Mouse (Mus musculus) hindbrain, embryonic 15.5 days (tissue): ENCODE data around the gene Smyd3. TPM values are rescaled to one million over a fixed set of nuclear protein-coding genes. Genes with fewer than 3 reads are reported as not detected.
A peak's percentile ranks its signal among the peaks of the same experiment; 100 is the strongest.
"Not testable (repeated sequence)": the region's sequence is repeated elsewhere in the genome, so short reads cannot be mapped to it uniquely, and the experiment has no call there.

Source experiments
- ATAC-seq: fragments of 200-750 bp; cut with Nextera tagmentation; 2 replicates; pipeline ENCODE4 v1.8.0; 2017; ENCODE audit warnings: low read depth, moderate number of reproducible peaks, moderate TSS enrichment; ENCODE audit not compliant: low FRiP score
- H3K27ac ChIP-seq: fragments of 300-500 bp; sonication (generic); replicated peaks from 2 replicates; pipeline ENCODE4 v1.5.1; 2015; ENCODE audit warnings: mild to moderate bottlenecking, inconsistent platforms
- H3K27me3 ChIP-seq: fragments of 300-500 bp; sonication (generic); 2 replicates; pipeline ENCODE4 v1.6.1; 2015; ENCODE audit warnings: control low read depth, inconsistent platforms
- H3K36me3 ChIP-seq: fragments of 300-500 bp; sonication (generic); 2 replicates; pipeline ENCODE4 v1.6.1; 2015; ENCODE audit warnings: control low read depth, inconsistent platforms
- H3K4me1 ChIP-seq: fragments of 300-500 bp; sonication (generic); replicated peaks from 2 replicates; pipeline ENCODE4 v1.6.1; 2015; ENCODE audit warnings: control low read depth, inconsistent platforms
- H3K4me2 ChIP-seq: fragments of 300-500 bp; sonication (generic); 2 replicates; pipeline ENCODE4 v1.6.1; 2015; ENCODE audit warnings: moderate library complexity, mild to moderate bottlenecking, inconsistent platforms
- H3K4me3 ChIP-seq: fragments of 300-500 bp; sonication (generic); 2 replicates; pipeline ENCODE4 v1.5.1; 2015; ENCODE audit warnings: mild to moderate bottlenecking, inconsistent platforms
- H3K9ac ChIP-seq: fragments of 300-500 bp; sonication (generic); 2 replicates; pipeline ENCODE4 v1.6.1; 2015; ENCODE audit warnings: inconsistent platforms
- H3K9me3 ChIP-seq: fragments of 300-500 bp; sonication (generic); 2 replicates; pipeline ENCODE4 v1.6.1; 2016; ENCODE audit warnings: control low read depth, inconsistent platforms
- WGBS: fragments of 180-500 bp; shearing (Covaris S2); methylation state at CpG from one replicate; pipeline ENCODE4 v1.1.7; 2015; 5-methylcytosine and 5-hydroxymethylcytosine counted together
- polyA plus RNA-seq: library from polyadenylated mRNA; unstranded; fragments of >200 nt; fragmentation: Nextera tagmentation; extraction: Ambion mirVana; gene quantifications from 2 replicates; pipeline ENCODE4 v1.2.1, GENCODE M21; 2015

The Smyd3 gene
- polyA plus RNA-seq, 1 experiment from 2014 or later = 26.0 TPM

DNA sequence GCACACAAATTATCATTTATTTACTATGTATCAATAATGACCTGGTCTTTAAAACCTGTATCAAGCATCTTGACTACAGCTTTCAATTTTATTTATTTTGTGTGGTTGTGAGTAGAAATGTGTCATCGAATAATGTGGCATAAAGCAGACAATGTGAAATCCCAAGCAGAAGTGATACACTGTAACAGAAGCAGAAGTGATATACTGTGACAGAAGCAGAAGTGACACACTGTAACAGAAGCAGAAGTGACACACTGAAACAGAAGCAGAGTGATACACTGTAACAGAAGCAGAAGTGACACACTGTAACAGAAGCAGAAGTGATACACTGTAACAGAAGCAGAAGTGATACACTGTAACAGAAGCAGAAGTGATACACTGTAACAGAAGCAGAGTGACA is 355.1 kb downstream of the Smyd3 start:
- 88% methylated on average over 1 of the region's 1 CpGs for WGBS
- H3K27me3 ChIP-seq = not testable (repeated sequence)

DNA sequence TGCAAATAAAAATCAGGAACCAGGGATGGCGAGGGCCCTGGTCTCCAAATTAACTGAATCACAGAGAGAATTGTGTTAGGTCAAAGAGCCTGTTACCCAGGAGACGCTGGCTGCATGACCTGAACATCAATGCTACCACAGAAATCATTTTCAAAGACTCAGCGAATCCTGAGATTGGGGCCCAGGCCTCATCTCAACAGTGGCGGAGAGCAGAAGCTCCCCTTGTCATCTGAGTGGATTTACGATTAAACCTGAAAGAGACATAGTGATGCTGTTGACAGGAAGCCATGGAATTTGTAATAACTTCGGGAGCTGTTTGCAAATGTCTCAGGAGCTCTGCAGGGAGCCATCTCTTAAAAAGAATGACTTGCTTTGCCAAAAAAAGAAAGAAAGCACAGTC is 355.9 kb downstream of the Smyd3 start:
- no peak overlapping the region for H3K27ac ChIP-seq
- peaks cover 18% of the 10 kb centered on the region for H3K4me1 ChIP-seq
- H3K27me3 ChIP-seq = no peaks in the 10 kb centered on the region
- no peak overlapping the region for H3K4me3 ChIP-seq
- 13% methylated on average over 6 of the region's 6 CpGs for WGBS
- H3K4me2 ChIP-seq = no peak overlapping the region
- ATAC-seq = no peak
- no peaks in the 10 kb centered on the region for H3K9me3 ChIP-seq
- H3K9ac ChIP-seq = no peak overlapping the region
- no peaks in the 10 kb centered on the region for H3K36me3 ChIP-seq

More for the DNA sequence above, 355.1 kb downstream of the Smyd3 start:
- not testable (repeated sequence) for H3K36me3 ChIP-seq, H3K4me2 ChIP-seq, H3K4me3 ChIP-seq, ATAC-seq, H3K9me3 ChIP-seq, H3K9ac ChIP-seq, H3K27ac ChIP-seq
- peaks cover 18% of the 10 kb centered on the region for H3K4me1 ChIP-seq

DNA sequence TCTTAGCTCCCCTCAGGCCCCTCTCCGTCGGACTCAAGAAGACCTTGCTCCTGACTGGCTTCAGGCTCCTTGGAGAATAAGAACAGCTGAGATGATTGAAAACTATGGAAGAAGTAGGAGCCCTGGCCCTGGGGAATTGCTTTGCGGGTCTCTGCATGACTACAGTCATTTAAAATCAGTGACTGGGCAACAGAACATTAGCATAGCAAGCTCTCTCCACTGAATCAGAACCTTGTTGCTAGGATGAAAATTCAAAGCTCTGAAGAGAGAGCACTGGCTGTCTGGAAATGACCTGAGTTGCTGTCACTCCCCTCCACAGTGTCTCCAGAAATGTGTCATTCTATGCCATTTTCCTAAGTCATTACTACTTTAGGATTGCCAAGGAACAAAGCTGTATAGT is 357.1 kb downstream of the Smyd3 start:
- peak; percentile 27; the same call in 1 of the 2 replicates for ATAC-seq
- no peaks in the 10 kb centered on the region for H3K36me3 ChIP-seq
- 15% methylated on average over 3 of the region's 3 CpGs for WGBS
- H3K4me3 ChIP-seq = no peak overlapping the region
- H3K9ac ChIP-seq = no peak overlapping the region
- no peaks in the 10 kb centered on the region for H3K27me3 ChIP-seq
- H3K4me2 ChIP-seq = no peak overlapping the region
- H3K27ac ChIP-seq = peak overlapping the region; percentile 20; the same call in 1 of the 2 replicates
- H3K4me1 ChIP-seq = peaks cover 18% of the 10 kb centered on the region
- H3K9me3 ChIP-seq = no peaks in the 10 kb centered on the region

DNA sequence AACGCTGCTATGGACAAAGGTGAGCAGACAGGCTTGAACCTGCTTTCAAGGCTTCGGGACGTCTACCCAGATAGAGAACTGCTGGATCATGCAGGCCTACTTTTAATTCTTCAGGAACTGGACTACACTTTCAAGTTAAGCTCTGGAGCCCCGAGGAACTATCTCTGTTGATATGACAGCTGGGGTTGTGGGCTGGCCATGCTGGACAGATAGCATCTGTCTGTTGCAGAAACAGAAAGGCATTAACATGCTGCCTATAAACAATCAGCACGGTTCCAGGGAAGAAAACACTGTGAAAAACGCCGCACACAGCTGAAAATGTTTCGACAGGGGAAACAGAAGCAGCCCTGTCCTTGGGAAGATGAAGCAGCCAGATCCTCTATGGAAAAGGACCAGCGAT is 365.5 kb downstream of the Smyd3 start:
- H3K27me3 ChIP-seq = no peaks in the 10 kb centered on the region
- 0 out of 2 replicates have a peak, but pooled peaks cover 4% of the 10 kb centered on the region for H3K4me1 ChIP-seq
- no peak for ATAC-seq
- no peak overlapping the region for H3K9ac ChIP-seq
- H3K4me2 ChIP-seq = no peak overlapping the region
- 73% methylated on average over 9 of the region's 9 CpGs for WGBS
- no peaks in the 10 kb centered on the region for H3K36me3 ChIP-seq
- H3K27ac ChIP-seq = no peak overlapping the region; the same call in 1 of the 2 replicates
- no peaks in the 10 kb centered on the region for H3K9me3 ChIP-seq
- no peak overlapping the region for H3K4me3 ChIP-seq

DNA sequence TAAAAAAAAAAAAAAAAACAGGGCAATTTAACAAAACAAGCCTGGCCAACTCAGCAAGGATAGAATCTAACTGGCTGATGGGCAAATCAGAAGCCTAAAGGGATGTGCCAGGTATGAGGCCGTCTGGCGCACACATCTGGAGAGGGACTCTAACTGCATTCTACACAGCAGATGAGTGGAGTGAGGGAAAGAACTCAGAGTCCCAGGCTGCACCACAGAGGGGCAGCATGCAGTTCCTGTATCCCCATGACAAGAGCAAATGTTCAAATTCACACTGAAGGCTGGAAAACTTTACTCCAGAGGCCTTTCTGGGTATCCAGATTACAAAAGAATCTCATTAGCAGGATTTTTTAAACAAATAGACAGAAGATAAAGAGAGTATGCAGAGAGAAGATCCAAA is 366.6 kb downstream of the Smyd3 start:
- WGBS = 56% methylated on average over 2 of the region's 2 CpGs
- H3K27me3 ChIP-seq = no peaks in the 10 kb centered on the region

DNA sequence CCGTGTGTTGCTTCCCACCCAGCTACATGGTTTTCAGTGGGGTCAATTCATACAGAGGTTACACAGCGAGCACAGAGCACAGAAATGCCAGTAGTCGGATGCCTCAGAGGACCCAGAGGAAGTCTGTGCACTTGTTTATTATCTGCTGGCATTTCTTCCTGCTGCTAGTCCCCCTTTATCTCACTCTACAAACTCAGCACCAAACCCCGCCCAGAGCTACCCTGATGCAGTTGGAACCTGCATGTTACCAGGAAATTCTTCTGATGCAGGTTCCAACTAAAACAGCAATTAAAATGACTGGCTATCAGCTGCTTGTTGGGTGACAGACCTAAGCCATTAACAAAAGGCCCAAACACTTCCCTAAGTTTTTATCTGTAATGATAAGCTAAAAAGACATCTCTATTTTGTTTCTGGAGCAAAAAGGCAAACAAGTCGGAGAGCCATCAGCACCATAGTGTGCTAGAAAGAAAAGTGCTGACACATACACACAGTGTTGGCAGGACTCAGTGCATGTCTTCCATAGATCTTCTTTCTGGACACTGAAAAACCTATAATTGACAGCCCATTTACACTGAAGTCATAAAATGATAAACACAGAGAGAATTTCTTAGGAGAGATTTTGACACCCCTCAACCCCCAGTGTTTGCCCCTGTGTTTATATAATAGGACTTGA is 368.2 kb downstream of the Smyd3 start:
- H3K9ac ChIP-seq = no peak overlapping the region
- no peaks in the 10 kb centered on the region for H3K27me3 ChIP-seq
- H3K4me3 ChIP-seq = no peak overlapping the region
- no peak overlapping the region for H3K4me2 ChIP-seq
- 84% methylated on average over 5 of the region's 5 CpGs for WGBS
- no peak for ATAC-seq
- no peak overlapping the region for H3K27ac ChIP-seq
- H3K4me1 ChIP-seq = 0 out of 2 replicates have a peak, but pooled peaks cover 8% of the 10 kb centered on the region
- H3K36me3 ChIP-seq = no peaks in the 10 kb centered on the region
- H3K9me3 ChIP-seq = no peaks in the 10 kb centered on the region

More for the DNA sequence above, 366.6 kb downstream of the Smyd3 start:
- H3K4me1 ChIP-seq = 0 out of 2 replicates have a peak, but pooled peaks cover 8% of the 10 kb centered on the region
- H3K9ac ChIP-seq = no peak overlapping the region
- no peak overlapping the region for H3K4me2 ChIP-seq
- H3K4me3 ChIP-seq = no peak overlapping the region
- no peaks in the 10 kb centered on the region for H3K9me3 ChIP-seq
- no peaks in the 10 kb centered on the region for H3K36me3 ChIP-seq
- H3K27ac ChIP-seq = no peak overlapping the region
- ATAC-seq = no peak

DNA sequence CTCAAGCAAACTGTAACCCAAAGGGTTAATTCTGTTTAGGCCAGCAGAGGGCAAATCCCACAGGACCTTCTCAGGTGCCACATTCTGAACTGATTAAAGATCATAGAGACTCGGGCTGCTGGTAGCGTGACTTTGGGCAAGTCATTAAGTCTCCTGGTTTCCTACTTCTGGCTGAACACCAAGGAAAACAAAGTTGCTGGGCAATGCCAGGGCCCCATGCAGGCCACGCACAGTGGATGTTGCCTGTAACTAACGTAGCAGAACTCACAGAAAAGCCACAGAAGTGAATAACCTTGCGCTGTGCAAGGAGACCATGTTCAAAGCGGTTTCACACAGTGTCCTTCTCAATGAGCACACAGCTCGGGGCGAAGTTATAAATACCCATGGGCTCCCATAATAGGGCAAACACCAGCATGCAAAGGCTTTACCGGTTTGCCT is 371.1 kb downstream of the Smyd3 start:
- Histone ChIP-seq H3K9ac (no peak overlapping the region), H3K9me3 (no peaks in the 10 kb centered on the region), H3K4me3 (no peak overlapping the region), H3K27me3 (no peaks in the 10 kb centered on the region), H3K4me1 (0 out of 2 replicates have a peak, but pooled peaks cover 7% of the 10 kb centered on the region), H3K27ac (no peak overlapping the region), H3K36me3 (no peaks in the 10 kb centered on the region), H3K4me2 (no peak overlapping the region)
- 49% methylated on average over 9 of the region's 9 CpGs for WGBS
- ATAC-seq = no peak

DNA sequence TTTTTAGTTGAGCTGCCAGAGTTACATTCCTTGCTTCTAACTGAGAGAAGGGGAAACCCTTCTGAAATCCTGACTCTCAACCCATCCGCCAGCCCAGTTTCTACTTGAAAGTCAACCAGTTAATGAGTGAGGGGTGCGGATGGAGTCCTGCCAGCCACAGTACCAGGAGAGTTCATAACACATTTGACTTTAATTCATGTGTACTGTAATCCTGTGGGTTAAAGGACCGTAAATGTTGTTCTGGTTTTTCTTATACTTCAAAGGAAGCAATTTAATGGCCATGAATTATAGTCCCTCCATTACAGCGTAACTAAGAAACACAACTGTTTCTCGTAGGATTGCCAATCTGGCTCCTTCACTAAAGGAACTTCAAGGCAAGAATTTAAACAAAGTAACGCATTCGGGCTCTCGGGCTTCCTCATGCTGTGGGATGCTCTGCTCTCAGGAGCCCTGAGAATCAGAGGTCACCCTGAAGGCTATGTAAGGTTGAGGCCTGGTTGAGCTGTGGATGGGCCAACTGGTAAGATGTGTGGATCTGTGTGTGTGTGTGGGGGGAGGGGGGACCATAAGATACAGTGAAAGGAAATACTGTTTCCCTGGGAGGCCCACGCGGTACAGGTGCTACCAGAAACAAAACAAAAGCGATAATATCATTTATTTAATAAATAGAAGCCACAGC is 374.5 kb downstream of the Smyd3 start:
- 78% methylated on average over 11 of the region's 11 CpGs for WGBS
- Histone ChIP-seq H3K4me1 (0 out of 2 replicates have a peak, but pooled peaks cover 7% of the 10 kb centered on the region), H3K4me3 (no peak overlapping the region), H3K9ac (no peak overlapping the region), H3K27me3 (no peaks in the 10 kb centered on the region), H3K9me3 (no peaks in the 10 kb centered on the region), H3K27ac (no peak overlapping the region), H3K36me3 (no peaks in the 10 kb centered on the region), H3K4me2 (no peak overlapping the region)
- ATAC-seq = no peak

DNA sequence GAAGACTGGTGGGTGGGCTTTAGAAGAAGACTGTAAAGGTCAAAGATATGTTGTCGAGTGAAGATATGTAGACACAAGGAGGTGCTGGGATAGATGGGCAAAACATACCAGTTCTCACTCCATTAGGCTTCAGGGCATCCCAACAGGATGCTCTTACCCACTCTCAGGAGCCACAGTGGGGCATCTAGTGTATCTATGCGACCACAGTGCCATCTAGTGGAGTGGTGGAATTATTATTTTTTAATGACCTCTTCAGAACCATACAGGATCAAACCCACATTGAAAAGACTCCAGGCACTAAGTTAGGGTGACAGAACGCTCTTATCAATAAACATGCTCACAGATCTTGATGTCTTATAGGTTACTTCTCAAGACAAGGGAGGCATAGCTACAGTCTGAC is 375.7 kb downstream of the Smyd3 start:
- H3K36me3 ChIP-seq = no peaks in the 10 kb centered on the region
- H3K27ac ChIP-seq = no peak overlapping the region
- WGBS = 49% methylated on average over 3 of the region's 3 CpGs
- ATAC-seq = 0 out of 2 replicates have a peak, but pooled peaks have one; percentile 49
- H3K4me3 ChIP-seq = no peak overlapping the region
- no peak overlapping the region for H3K4me2 ChIP-seq
- 0 out of 2 replicates have a peak, but pooled peaks cover 7% of the 10 kb centered on the region for H3K4me1 ChIP-seq
- H3K27me3 ChIP-seq = no peaks in the 10 kb centered on the region
- H3K9me3 ChIP-seq = no peaks in the 10 kb centered on the region
- H3K9ac ChIP-seq = no peak overlapping the region

DNA sequence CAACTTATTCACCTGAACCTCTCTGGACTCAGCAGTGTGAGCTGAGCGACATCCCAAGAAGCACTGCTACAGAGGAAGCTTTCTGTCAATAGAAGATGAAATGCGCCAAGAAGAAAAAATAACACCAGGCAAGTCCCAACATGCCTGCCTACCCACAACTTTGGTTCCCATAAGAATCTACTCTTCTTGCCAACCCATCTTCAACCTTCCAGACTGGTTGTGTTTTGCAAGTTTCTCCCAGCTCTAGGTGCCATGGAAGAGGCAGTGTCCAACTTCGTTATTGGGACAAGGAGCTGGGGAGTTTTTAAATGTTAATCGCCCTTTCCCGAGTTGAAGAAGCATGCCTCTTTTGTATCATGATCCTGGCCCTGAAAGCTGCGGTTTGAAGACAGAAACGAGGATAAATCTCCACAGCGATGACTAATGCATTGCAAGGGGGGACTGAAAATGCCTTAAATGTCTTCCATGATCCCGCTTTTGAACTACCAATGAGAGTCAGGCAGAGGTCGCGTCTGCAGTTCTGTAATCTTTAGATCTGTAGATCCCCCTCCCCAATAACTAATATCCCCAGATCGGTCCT is 376.7 kb downstream of the Smyd3 start:
- peaks cover 12% of the 10 kb centered on the region for H3K4me1 ChIP-seq
- no peaks in the 10 kb centered on the region for H3K27me3 ChIP-seq
- H3K9ac ChIP-seq = no peak overlapping the region
- no peak overlapping the region for H3K4me2 ChIP-seq
- 83% methylated on average over 12 of the region's 12 CpGs for WGBS
- H3K4me3 ChIP-seq = no peak overlapping the region
- no peak for ATAC-seq
- H3K36me3 ChIP-seq = no peaks in the 10 kb centered on the region
- no peak overlapping the region for H3K27ac ChIP-seq
- H3K9me3 ChIP-seq = no peaks in the 10 kb centered on the region

DNA sequence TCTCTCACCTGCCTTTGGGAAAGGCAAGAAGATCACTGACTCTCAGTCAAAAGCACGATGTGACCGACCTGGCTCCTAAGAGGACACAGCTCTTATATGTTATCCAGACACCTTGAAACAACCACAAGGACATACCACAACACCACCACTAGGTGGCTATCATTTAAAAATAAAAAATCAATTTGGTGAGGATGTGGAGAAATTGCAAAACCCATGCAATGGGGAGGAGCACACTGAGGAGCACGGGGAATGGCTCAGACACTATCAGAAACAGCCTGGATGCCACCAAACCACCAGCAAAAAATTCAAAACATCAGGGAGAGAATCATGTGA is 380.7 kb downstream of the Smyd3 start:
- ATAC-seq = no peak
- H3K9ac ChIP-seq = no peak overlapping the region
- H3K4me2 ChIP-seq = no peak overlapping the region
- no peaks in the 10 kb centered on the region for H3K27me3 ChIP-seq
- H3K9me3 ChIP-seq = peaks cover 5% of the 10 kb centered on the region; the same call in 1 of the 2 replicates
- no peak overlapping the region for H3K4me3 ChIP-seq
- H3K27ac ChIP-seq = no peak overlapping the region
- peaks cover 8% of the 10 kb centered on the region for H3K4me1 ChIP-seq
- no peaks in the 10 kb centered on the region for H3K36me3 ChIP-seq
- 74% methylated on average over 3 of the region's 3 CpGs for WGBS

DNA sequence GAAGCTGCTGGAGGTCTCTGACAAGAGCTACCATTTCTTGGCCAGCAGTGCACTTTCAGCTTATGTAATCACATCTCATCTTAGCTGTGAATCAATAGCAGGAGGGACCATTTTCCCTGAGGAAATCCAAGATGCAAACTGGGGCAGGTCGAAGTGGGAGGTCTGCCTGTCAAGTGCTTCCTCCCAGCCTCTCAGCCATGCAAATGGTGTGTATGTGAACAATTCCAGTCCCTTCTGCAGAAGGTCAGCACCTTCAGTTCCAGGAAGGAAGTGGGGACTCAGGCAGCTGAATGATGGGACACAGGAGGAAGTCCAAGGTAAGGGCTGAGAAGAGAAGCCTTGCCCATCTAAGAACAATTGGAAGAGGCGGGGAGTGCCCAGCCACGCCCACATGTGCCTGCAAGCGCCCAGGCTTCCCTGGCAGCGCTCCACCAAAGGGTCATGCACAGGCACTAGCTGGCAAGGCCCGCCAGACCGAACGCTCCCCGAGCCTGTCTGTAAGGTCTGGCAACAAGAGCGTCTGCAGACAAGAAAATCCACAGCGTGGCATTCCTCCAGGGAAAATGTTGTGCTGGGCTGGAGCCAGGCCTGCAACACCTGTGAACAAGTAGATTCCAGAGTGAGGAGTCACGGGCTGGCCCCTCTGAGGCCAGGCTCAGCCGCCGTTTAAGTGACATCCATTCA is 381.2 kb downstream of the Smyd3 start:
- peak; percentile 34; the same call in 1 of the 2 replicates for ATAC-seq

More for the DNA sequence above, 381.2 kb downstream of the Smyd3 start:
- Histone ChIP-seq H3K4me1 (peaks cover 8% of the 10 kb centered on the region), H3K4me3 (no peak overlapping the region), H3K27ac (0 out of 2 replicates have a peak overlapping the region, but pooled peaks have one; percentile 10), H3K4me2 (no peak overlapping the region), H3K36me3 (no peaks in the 10 kb centered on the region), H3K27me3 (no peaks in the 10 kb centered on the region), H3K9me3 (peaks cover 5% of the 10 kb centered on the region; the same call in 1 of the 2 replicates), H3K9ac (no peak overlapping the region)
- WGBS = 45% methylated on average over 14 of the region's 14 CpGs
